Mouse (Mus musculus) leukemia stem cell, adult 10-12 weeks (primary cell): ENCODE measurements around the gene Clec11a. TPM values are rescaled to one million over a fixed set of nuclear protein-coding genes. Genes with fewer than 3 reads are reported as not detected.

Source experiments
- polyA plus RNA-seq: library from polyadenylated mRNA; stranded (reverse); fragments of >175 nt; gene quantifications from 2 replicates; pipeline ENCODE4 v1.2.3, GENCODE M21; 2012; ENCODE audit warnings: low replicate concordance

Clec11a gene
- 0.48 and 0.55 TPM in 2 replicates for polyA plus RNA-seq

DNA sequence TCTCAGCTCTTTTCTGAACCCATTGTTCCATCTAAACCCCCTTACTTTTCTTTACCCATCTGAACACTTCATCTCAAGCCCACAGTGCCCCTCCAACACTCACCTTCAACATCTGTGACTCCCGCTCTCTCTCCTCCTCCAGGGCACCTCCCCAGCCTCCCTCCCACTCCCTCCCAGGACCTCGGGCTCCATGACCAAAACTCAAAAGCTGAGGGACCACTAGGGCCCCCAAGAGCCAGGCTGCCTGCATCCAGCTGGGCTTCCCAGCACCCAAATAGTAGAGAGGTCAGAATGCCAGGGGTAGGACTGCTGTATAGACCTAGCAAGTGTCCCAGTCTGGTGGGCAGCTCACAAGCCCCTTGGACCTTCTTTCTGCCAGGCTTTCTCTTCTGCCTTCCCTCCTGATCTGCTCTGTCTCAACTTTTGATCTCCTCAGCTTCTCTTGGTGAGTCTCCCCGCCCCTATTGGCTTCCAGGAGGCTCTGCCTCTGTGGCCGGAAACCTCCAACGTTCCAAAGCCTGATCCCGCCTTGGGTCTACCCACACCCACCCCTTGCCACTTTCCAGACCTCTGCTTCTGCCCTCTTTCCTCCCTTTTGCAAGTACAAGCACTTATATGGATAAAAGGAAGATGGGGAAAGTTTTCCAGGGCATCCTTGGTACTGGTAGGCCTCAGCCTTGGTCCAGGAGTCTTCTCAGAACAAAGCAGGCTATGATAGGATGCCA lies at the start of gene Clec11a:
Gene Clec11a (minus strand): TSS at position 387 of the 725 bp plus-strand sequence.

DNA sequence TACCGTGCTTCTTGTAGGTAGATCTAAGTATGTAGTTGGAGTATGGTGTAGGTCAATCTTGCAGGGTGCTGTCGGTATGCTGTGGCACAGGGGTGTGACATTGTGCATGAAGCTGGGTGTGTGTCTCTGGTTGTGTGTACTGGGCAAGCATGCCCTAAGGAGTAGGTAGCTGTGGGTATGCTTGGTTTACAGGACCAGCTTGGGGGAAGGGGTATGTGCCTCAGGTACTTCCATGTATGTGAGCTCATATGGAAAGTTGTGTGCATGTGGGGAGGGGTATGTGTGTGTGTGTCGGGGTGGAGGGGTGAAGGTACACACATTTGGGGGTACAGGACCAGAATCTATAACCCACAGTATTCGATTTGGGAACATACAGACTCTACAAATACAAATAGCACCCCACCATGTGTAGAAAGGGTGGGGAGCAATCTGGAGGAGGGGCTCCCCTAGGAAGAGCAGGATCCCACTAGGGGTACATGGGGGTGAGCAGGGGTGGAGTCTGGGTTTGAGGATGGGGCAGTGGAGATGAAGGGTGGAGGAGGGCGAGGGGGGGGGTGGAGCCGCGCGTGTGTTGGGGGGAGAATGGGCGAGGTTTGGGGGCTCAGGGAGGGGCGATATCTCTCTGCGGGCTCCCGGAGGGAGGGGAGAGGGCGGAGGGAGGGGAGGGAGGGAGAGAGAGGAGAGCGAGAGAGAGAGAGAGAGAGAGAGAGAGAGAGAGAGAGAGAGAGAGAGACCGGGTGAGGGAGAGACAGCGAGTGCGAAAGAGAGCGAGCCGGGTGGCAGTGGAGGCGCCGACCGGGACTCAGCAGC lies 3.0 kb upstream of the Clec11a start, which contains the start of gene Shank1:
Gene Shank1 (plus strand): TSS at position 779 of the 810 bp plus-strand sequence.

DNA sequence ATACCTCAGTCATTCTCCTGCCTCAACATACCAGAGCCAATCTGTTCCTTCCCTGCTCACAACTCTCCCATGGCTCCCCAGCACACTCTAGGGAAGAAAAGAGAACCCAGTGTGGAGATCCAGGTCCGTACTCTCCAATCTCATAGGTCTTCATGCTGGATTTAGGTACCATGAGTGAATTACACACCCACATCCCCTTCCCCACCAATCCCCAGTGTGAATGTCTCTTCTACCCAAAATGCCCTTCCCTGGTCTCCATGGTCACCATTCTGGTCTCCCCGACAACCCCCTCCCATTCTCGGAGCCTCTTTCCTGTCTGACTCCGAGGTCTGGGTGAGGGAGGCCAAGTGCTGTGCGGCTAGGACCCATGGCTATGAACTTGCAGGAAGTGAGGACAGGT lies 45.6 kb downstream of the Clec11a start, which contains the start of gene Gm15517:
Gene Gm15517 (plus strand): TSS at position 301 of the 400 bp plus-strand sequence.

DNA sequence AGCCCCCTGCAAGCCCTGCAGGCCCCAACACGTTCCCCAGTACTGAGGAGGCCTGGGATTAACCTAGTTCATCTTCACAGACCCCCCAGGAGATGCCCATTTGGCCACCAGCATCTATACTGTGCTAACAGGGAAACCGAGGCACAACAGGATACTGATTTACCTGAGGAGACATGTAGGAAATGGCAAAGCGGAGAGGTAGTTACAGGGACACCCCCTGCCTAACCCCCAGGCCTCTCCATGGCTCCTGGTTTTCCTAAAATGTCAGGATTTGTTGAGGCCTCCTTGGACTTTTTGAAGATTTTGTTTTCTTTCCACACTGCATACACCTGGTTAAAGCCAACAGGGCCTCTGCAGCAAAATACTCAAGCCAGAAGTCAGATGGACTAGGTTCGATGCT lies 49.4 kb downstream of the Clec11a start, which contains the start of gene Acp4:
Gene Acp4 (minus strand): TSS at position 101 of the 400 bp plus-strand sequence.

Other genes with a start within 250 kb of the Clec11a start
- gene Klk1b21, start 204.6 kb downstream of the Clec11a start, polyA plus RNA-seq = 0.28 TPM in 1 of 2 replicates, not detected in the other
- gene Klk1b22, start 194.2 kb downstream of the Clec11a start, polyA plus RNA-seq = not detected in 2 replicates
- gene Klk1b16, start 170.1 kb downstream of the Clec11a start, polyA plus RNA-seq = not detected in 2 replicates
- not detected in 2 replicates for gene Klk1b24, start 118.7 kb downstream of the Clec11a start, polyA plus RNA-seq
- gene Klk1b3, start 108.7 kb downstream of the Clec11a start, polyA plus RNA-seq = not detected in 2 replicates
- not detected in 2 replicates for gene Klk1b4, start 99.5 kb downstream of the Clec11a start, polyA plus RNA-seq
- gene Klk1b5, start 91.0 kb downstream of the Clec11a start, polyA plus RNA-seq = 0.30 TPM in 1 of 2 replicates, not detected in the other
- gene Klk1, start 81.5 kb downstream of the Clec11a start, polyA plus RNA-seq = 1.5 and 4.1 TPM in 2 replicates
- not detected in 2 replicates for gene Gm36864, start 70.7 kb downstream of the Clec11a start, polyA plus RNA-seq
- 0.83 TPM in 1 of 2 replicates, not detected in the other for gene 1700028J19Rik, start 60.2 kb downstream of the Clec11a start, polyA plus RNA-seq
- gene 2410002F23Rik, start 60.2 kb downstream of the Clec11a start, polyA plus RNA-seq = 116 and 153 TPM in 2 replicates
- gene Acp4, start 49.5 kb downstream of the Clec11a start, polyA plus RNA-seq = not detected in 2 replicates
- not detected in 2 replicates for gene Gm15517, start 45.5 kb downstream of the Clec11a start, polyA plus RNA-seq
- 10.4 and 21.0 TPM in 2 replicates for gene Shank1, start 3.4 kb upstream of the Clec11a start, polyA plus RNA-seq
- gene Syt3, start 77.2 kb upstream of the Clec11a start, polyA plus RNA-seq = 0.24 and 0.44 TPM in 2 replicates
- 0.23 TPM in 1 of 2 replicates, not detected in the other for gene 1700008O03Rik, start 78.9 kb upstream of the Clec11a start, polyA plus RNA-seq
- gene Lrrc4b, start 122.1 kb upstream of the Clec11a start, polyA plus RNA-seq = not detected in 2 replicates
- gene Aspdh, start 158.5 kb upstream of the Clec11a start, polyA plus RNA-seq = 0.30 TPM in 1 of 2 replicates, not detected in the other
- 650 and 1,462 TPM in 2 replicates for gene Josd2, start 161.1 kb upstream of the Clec11a start, polyA plus RNA-seq
- 406 and 427 TPM in 2 replicates for gene Emc10, start 189.6 kb upstream of the Clec11a start, polyA plus RNA-seq
- gene Fam71e1, start 189.7 kb upstream of the Clec11a start, polyA plus RNA-seq = 6.6 and 8.4 TPM in 2 replicates
- 0.79 TPM in 1 of 2 replicates, not detected in the other for gene Mybpc2, start 217.8 kb upstream of the Clec11a start, polyA plus RNA-seq
- gene Spib, start 225.2 kb upstream of the Clec11a start, polyA plus RNA-seq = 161 and 223 TPM in 2 replicates
- 279 and 341 TPM in 2 replicates for gene Pold1, start 241.9 kb upstream of the Clec11a start, polyA plus RNA-seq
- 345 and 359 TPM in 2 replicates for gene Nr1h2, start 247.0 kb upstream of the Clec11a start, polyA plus RNA-seq